Mouse (Mus musculus) bone marrow macrophage, adult 2 months (primary cell): Measurements from ENCODE around the gene Ing3.

ENCODE experiments used
- CTCF ChIP-seq: IDR thresholded peaks from 2 replicates; pipeline ENCODE4 v1.5.1; 2012; ENCODE audit warnings: low read depth, mild to moderate bottlenecking, low read length, moderate library complexity
- POLR2A ChIP-seq: IDR thresholded peaks from 2 replicates; pipeline ENCODE4 v1.6.1; 2012; ENCODE audit warnings: mild to moderate bottlenecking, low read depth, low read length, borderline replicate concordance

DNA sequence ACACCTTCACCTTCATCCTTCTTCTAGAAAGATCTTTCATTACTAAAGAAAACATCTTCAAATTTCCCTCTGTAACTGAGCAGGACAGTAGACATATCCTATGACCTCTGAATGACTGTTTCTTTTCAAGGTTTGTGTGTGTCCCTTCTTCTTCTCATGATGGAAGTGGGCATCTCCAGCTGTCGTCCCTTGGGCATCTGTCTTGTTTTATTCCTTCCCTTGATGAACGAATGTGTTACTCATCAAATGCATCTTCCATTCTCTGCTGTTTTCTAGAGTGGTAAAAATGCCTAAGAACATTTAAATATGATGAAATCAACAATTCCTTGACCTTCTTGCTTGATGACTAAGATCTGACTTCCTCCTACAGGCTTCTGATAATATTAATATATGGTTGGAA is 43.7 kb downstream of the Ing3 start:
- TF ChIP-seq CTCF (no peak), POLR2A (no peak)
